Mouse (Mus musculus) cerebellum, adult 2 months (tissue): ENCODE results near the gene Ctbp2.

Experiments
- CTCF ChIP-seq: fragments of 200-500 bp; IDR thresholded peaks from 2 replicates; pipeline ENCODE4 v1.5.1; 2011; ENCODE audit warnings: low read depth, mild to moderate bottlenecking, control low read depth, low read length, moderate library complexity, borderline replicate concordance; ENCODE audit not compliant: insufficient read depth
- POLR2A ChIP-seq: fragments of 200-500 bp; IDR thresholded peaks from 2 replicates; pipeline ENCODE4 v1.6.1; 2011; ENCODE audit warnings: low read length, control low read depth, borderline replicate concordance; ENCODE audit not compliant: insufficient read depth

GRCm38 (mm10) chr7:133114847-133115470 is 9.2 kb downstream of the Ctbp2 start:
- TF ChIP-seq CTCF (no peak), POLR2A (no peak)
